Mouse (Mus musculus): ENCODE data around the gene Arhgef12.
A peak's percentile ranks its signal among the peaks of the same experiment; 100 is the strongest.
"Not testable (repeated sequence)": the region's sequence is repeated elsewhere in the genome, so short reads cannot be mapped to it uniquely, and the experiment has no call there.

The Arhgef12 gene

DNA sequence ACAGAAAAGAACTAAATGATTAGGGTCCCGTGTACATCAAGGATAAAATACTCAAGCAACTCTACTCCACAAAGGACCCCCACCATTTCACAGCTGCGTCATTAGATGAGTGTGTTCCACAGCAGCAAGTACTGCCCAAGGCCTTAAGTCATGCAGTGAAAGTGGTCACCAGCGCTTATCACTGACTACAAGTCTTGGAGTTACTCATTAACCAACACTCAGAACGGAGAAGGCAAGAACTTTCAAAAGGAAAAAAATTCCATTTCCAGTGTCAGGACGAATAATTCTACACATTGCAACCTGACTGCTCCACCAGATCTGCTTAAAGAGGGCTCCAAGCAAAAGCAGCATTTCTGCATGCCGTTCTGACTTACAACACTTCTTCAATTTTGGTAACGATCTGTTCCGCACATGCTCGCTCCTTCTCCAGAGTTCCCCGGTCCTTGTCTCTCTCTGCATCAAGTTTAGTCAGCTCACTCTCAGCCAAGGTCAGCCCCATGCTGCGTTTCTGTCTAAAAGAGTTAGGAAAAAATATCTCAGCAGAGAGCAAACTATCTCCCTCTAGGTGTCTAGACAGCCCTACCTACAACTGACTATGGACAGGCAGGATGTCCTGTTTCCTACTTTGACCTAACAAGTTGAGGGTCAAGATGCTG, 106.3 kb downstream of the Arhgef12 start:
- no peak for DNase-seq (ENCODE audit: low spot score)

DNA sequence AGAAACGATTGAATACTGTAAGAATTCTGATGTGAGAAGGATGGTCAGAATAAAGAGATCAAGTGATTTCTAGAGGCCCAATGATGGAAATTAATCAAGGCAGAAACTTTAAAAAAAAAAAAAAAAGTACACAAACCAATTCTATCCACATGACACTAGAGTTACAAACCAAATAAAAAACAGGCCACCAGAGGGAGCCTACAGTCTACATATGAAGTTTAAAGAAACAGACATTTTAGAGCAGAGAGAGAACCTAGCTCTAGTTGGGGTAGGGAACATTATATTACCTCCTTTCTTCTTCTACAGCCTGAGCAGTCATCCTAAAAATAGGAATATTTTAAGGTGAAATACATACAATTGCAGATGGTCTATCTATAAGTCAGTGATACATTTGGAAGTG, 107.0 kb downstream of the Arhgef12 start:
- no peak for DNase-seq (ENCODE audit: low spot score)

DNA sequence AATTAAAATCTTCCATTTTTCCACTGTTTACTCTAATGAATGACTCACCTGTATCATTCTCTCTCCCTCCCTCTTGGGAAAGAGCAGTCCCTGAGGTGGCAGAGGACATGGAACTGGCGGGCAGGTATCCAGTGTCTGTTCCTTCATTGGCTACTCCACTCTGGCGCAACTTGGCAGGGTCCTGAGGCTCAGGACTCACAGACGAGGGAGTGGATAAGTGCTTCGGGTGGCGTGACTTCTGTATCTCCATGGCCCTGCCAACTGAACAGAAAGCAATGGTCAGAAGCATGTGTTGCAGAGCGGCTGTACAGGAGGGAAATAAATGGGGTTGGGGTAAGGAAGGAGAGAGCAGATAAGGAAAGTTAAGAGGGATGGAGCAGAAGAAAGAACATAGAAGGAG, 109.5 kb downstream of the Arhgef12 start:
- DNase-seq (ENCODE audit: low spot score), result no peak

DNA sequence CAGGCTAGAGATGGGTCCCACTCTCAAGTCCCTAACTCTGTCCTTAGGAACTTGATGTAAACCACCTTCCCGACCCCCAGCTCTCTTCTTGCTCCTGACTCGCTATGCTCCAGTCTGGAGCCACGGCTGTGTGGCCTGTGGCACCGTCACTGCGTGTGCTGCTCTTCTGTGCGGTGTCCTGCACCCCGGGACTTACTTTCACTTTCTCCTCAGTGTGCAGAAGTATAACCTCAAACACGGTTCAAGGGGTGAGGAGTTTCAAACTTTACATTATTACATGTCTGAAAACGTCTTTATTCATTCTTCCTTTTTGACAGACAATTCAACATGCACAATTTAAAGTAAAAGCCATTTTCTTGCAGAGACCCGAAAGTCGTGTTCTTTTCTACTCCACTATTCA, 111.7 kb downstream of the Arhgef12 start:
- DNase-seq (ENCODE audit: low spot score), result no peak

DNA sequence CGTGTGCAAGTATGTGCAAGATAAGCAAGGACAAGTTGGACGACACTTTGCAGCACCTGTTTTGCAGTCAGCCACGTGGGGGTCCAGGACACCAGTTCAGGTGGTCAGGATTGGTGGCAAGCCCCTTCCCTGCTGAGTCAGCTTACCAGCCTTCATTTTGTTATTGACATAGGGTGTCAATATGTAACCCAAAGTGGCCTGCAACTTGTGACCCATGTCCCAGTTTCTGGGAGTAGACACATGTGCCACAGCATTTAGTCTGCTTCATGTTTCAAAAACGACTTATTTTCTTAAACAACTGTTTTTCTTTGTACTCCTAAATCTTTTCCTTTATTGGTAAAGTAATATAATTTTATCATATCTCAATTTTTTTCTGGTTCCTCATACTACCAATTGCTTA, 112.3 kb downstream of the Arhgef12 start:
- DNase-seq (ENCODE audit: low spot score), result no peak

DNA sequence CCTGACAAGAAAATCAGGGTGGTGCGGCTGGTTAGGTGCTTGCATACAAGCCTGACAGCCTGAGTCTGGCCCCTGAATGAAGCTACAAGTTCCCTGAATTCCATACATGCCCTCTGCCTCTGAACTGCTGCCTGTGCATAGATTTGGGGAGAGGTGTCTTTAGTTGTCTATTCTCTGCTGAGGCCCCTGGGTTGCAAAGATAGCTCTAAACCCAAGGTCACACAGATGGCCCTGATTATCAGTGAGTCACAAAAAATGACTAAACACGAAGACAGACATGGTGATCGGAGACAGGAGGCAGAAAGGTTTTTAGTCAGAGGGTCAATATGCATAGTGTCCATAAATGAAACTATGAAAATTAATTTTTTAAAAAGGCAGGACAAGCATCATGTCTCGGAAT, 113.4 kb downstream of the Arhgef12 start:
- DNase-seq (ENCODE audit: low spot score), result no peak

DNA sequence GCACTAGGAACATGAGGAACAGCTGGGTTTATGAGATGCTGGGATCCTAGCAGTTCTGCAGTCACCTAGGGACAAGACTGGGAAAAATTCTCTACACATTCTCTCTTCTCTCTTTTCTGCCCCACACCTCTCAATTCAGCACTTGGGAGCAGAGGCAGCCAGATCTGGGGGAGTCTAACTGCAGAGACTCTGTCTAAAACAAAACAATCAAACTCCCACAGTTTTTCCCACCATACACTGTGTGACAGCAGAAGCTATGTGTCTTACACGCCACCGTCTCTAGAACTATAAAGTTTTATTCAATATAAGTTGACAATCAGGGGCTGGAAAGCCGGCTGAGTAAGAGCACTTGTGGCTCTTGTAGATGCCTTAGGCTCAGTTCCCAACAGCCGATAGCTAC, 119.1 kb downstream of the Arhgef12 start:
- no peak for DNase-seq (ENCODE audit: low spot score)

DNA sequence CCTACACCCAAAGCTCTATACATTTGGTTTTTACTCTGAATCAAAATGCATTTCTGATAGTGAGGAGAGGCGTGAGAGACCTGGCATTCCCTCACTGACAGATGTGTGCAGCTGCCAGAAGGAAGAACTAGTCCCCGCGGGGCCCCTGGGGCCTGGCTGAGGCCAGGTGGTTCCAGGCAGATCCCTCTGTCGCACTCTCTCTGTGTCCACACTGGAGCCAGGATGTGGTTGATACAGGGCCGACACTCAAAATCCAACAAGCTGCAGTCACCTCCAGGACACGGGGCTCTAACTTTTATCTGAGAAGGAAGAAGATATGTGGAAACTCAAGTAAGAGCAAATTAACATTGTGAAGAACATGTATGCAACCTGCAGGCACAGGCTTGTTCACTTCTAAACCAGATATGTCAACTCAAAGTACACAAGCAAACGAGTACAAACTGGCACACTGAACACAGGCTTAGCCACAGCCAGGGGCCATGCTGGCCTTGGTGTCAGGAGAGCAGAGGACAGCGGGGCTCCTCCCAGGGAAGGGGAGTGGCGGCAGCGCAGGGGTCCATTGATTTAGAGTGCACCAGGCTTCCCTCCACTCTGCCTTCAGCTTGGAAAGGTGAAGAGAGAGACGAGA, 138.0 kb downstream of the Arhgef12 start:
- DNase-seq (ENCODE audit: low spot score), result no peak

DNA sequence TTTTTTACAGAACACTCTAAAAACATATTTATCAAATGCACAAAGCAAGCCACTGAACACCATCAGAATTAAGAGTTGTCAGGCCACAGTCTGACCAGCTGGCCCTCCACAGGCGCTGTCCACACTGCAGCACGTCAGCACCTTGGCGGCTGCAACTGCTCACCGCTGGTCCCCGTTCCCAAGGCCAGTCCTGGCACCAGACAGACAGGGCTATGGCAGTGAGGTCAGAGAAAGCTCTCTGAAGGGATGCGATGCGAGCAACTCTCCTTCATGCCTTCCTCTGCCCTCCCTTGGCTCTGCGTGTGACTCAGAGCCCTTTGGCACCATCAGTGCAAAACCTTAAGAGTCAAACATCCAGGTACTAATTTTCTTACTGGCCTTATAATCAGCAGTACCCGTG, 139.3 kb downstream of the Arhgef12 start:
- DNase-seq (ENCODE audit: low spot score), result no peak

DNA sequence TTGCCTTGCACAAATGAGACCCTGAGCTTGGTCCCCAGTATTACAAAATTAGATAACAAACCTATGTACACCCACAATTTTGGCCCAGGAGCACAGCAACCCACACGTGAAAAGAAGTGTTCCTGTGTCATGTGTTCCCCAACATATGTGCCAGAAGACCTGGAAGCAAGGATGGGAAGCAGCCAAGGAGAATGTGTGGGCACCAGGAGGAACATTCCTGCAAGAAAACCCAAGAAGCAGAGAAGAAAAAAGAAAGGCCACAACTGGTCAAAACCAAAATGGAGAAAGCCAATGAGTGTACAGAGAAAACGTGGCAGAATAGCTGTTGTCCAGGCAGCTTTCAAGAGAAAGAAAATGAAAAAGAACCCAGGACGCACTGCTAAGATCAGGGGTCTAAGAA, 142.2 kb downstream of the Arhgef12 start:
- DNase-seq (ENCODE audit: low spot score), result not testable (repeated sequence)

DNA sequence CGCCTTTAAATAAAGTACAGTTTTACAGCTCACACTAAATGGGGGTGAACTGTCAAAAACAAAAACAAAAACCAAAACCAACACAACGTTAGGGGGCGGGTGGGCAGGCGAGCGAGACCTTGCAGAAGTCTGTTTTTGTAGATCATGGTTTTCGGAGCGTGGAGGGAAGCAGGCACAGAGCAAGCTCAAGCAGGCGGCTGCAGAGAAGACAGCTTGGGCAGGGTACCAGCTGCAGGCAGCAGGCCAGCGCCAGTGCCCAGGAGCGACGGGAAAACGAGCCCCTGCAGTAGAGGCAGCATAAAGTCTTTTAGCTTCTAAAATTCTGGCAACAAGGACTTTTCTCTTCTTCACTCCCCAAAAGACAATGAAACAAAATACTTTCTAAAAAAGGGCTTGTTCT, 142.7 kb downstream of the Arhgef12 start:
- DNase-seq (ENCODE audit: low spot score), result no peak

DNA sequence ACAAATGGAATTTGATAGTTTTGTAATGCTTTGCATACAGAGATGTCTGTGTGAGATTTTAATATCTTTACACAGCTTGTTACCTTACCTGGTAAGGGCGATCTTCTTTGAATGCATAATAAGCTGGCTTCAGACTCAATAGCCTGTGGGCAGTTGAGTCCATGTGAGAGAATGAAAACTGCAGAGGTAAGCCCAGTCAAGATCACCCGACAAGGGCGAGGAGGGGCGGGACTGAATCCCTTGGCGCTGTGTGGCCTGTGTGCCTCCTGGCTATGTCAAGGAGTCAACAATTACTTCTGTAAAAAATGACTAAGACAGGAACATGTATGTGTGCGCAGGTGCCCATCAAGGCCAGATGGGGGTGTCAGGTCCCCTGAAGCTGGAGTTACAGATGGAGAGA, 144.5 kb downstream of the Arhgef12 start:
- no peak for DNase-seq (ENCODE audit: low spot score)

DNA sequence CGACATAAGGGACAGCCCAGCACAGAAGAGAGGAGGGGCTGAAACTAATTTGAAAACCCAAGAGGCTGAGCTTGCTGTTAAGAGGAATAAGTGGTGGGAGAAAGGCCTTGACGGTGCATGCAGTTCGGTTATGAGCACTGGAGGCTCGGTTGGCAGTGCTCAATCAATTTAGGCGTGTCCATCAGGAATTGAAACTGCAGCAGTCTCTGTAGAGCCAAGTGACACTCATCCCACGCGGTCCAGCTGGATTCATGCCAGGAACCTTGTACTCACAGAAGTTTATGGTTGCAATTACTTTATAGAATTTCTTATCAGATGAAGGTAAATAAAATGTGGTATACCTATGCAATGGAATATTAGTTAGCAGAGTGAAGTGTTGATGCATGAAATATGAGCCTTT, 148.6 kb downstream of the Arhgef12 start:
- DNase-seq (ENCODE audit: low spot score), result no peak

DNA sequence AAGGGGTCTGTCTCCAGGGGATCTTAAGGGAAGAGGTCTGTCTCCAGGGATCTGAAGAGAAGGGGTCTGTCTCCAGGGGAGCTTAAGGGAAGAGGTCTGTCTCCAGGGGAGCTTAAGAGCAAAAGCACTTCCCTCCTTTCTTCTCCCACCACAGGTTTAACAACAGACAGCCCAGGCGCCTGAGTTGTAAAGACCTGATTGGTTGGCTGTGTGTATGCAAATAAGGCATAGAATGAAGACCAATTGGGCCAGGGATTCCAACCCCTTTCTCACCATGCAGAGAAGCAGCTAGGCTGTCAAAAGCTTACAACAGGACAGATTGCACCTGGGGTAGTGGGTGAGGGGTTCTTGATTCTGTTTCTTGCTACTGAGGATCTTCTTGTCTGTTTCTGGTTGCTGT, 158.7 kb downstream of the Arhgef12 start:
- DNase-seq (ENCODE audit: low spot score), result no peak

DNA sequence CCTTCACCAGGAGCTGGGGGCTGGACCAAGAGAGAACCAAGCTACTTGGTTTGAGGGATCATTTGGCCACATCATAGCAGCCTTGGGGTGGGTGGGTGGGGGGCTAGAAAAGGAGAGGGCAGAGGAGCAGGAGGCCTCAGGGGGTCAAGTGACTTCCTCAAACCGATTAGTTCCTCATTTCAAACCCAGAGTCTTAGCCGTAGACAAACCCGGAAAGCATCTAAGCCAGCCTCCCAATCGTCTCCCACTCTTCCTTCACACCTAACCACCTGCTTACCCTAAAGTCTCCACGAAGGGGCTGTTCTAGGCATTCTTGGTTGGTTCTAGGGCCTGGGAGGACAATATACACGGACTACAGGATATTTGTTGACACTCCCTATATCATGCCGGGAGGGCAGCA, 161.9 kb downstream of the Arhgef12 start:
- no peak for DNase-seq (ENCODE audit: low spot score)

DNA sequence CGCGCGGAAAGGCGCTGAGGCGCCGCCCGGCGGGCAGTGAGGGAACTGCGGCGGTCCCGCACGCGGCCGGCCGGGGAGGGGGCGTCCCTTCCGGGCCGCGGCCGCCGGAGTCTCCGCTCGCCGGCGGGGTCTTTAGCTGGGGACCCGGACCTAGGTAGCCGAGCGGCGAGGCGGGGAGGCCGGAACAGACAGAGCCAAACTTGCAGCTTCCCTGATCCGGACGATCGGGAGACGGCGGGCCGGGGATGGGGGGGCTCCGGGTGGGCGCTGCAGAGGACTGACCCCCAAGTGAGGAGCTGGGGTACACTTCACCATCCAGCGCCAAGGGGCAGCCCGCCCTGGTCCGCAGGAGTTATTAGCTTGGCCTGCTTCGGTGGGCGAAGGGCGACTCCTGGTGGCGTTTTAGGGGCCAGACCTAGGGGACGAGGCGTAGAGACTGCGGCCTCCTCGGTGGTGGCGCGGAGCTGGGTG, 162.5 kb downstream of the Arhgef12 start:
- DNase-seq (ENCODE audit: low spot score), result peak; percentile 92

DNA sequence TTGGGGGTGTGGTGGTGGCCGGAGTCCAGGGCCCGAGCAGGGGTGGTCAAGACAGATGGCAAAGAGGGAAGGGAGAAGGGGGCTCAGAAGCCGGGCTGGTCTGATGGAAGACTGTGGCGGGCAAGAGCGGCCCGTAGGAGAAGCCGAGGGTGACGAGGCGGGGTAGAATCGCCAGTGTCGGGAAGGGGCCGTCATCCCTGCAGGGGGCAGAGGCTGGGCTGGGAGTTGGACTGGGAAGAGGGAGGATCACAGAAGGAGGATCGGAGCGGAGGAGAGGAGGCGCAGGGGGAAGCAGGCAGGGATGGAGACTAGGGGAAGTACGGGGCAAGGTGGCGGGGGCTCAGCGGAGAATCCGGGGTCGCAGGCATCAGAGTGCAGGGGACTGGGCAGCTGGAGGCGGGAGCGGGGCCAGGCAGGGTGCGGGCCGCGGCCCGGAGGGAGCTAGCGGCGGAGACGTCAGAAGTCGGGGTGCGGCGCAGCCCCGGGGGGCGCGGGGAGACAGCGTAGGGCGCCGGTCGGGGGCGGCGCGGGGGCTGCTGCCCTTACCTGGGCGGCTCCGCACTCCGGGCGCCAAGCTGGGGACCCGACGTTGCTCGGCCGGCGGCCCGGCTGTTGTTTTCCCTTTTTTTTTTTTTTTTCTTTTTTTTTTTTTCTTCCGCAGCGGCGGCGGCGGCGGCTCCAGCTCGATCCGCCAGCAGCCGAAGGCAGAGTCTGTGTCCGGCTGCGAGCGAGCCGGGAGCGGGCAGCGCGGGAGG, 163.1 kb downstream of the Arhgef12 start, which contains the start of gene Grik4:
Gene Grik4 (minus strand): TSS at position 713 of the 755 bp plus-strand sequence.
- peak; percentile 57 for DNase-seq (ENCODE audit: low spot score)

DNA sequence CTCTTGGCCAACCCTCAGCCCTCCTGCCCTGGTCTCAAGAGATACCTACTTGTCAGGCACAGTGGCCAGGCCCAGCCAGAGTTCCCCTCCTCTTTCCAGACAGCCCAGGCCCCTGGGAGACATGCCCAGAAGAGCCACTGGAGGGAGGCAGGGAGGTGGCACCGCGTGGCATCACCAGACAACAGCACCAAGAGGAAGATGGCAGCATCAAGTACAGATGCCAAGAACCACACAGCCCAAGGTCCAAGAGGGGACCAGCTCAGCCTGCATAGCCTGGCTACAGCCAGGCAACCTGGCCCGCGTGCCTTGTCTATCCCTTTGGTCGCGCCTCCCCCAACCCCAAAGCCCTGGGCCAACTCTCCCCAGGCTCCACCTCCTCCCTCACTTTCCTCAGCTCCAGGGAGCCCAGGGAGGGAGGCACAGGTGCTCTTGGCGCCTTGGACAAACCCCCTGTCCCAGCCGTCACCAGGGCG, 163.9 kb downstream of the Arhgef12 start:
- no peak for DNase-seq (ENCODE audit: low spot score)

DNA sequence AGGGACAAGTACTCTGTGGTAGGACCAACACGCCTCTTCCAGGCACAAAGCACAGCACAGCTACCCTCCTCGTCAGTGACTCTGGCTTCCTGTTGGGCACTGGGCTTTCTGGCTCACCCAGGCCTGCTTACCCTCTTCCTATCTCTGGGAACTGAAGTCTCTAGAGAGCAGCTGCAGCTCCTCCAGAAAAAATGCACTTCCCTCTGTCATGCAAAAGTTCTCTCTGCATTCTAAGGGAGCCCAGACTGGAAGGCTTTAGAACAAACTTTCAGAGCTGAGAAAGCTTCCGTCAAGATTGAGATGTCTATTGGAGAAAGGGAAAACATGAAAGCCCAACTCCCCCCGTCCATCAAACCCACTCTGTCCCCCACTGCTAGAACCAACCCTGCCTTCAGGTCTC, 164.9 kb downstream of the Arhgef12 start:
- DNase-seq (ENCODE audit: low spot score), result no peak

DNA sequence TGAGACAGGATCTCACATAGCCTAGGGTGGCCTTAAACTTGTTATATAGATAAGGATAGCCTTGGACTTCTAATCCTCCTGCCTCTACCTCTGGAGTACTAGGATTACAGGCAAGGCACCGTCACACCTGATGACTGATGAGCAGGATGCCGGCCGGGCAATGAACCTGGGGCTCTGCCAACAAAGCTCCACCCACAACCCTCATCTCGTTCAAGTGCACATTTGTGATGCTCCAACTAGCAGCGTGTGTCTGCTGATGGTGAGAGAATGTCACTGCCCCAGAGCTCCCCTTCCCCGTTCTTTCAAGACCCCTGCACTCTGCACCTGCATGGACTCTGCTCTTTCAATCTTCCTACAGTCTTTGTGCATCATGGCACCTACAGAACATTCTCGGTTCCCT, 174.9 kb downstream of the Arhgef12 start:
- DNase-seq (ENCODE audit: low spot score), result no peak

DNA sequence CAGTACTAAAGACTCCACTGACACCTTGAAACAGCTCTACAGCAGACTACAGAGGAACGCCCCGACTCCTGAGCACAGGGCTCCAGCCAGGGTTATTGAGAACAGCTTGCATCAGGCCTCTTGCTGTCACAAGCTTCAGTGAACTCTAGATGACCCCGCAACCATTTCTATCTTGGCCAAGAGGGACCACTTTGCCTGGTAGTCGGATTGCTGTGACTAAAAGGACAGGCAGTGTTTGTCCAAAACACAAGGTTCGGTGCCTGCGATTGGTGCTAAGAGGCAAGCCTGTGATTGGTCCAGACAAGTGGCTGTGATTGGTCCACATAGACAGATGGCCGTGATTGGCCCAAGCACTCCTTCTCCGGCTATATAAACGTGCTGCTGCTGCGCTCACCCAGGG, 179.5 kb downstream of the Arhgef12 start:
- DNase-seq (ENCODE audit: low spot score), result no peak

DNA sequence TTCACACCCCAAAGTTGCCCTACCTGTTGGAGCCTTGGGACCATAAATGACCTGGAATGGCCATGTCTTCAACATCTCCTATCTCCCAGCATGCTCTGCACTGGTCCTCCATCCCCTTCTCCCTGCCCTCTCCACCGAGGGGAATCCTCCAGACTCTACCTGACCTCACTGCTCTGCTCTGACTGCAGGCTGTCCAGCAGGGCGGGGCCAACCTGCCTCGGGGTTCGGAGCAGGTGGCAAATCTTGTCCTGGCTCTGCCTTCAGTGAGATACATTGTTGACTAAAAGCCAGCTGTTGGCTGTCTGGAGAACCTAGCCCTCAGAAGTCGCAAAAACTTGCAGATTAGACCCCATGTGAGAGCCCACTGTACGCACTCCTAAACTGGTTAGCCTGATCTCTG, 180.5 kb downstream of the Arhgef12 start:
- DNase-seq (ENCODE audit: low spot score), result no peak

DNA sequence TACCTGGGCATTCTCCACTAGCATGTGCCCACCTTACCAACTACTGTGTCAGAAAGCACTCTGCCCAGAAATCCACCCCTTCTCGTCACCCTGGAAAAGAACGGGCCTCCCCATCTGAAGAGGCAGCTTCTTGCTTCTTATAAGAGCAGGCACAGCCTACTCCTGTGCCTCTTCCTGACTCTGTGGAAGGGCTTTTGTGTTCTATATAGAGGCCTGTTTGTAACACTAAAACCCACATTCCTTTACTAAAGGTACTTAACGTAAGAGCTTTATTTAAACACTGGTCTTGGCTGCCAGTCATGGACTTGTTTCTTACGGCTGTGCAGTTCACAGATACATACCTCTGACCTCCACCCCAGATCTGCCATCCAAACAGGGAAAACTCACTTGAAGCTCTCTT, 185.2 kb downstream of the Arhgef12 start:
- DNase-seq (ENCODE audit: low spot score), result no peak
